Mouse (Mus musculus): ENCODE results near the gene Clrn3.

DNA sequence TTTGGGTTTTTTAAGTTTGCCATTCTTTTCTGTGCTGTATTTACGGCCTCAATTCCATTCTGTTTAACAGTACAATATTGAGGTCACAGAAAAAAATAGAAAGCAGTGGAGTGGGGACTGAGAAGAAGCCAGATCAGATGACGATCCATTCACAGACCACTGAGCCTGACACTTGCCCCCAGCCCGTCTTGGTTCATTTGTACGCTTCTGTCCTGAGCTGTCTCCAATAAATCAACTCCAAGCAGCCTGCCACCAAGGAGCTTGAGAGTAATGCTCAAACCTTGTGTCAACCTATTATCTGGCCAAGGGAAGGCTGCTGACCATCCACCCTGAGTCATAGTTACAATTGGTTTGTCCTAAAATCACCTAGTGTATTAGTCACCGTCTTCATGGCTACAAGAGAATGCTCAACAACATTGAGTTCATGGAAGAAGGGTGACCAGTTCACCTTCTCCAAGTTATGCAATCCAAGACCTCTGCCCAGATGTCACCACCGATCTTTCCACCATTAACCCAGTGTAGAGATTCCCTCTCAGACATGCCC lies 4.0 kb downstream of the Clrn3 start:
- no peak for TF ChIP-seq POLR2A (IDR thresholded peaks at IDR 0.05; ENCODE audit: control insufficient read depth, extremely low read depth, insufficient read depth, low read length, poor library complexity)
- no peak for TF ChIP-seq CTCF (IDR thresholded peaks at IDR 0.05; ENCODE audit: borderline replicate concordance, control insufficient read depth, extremely low read depth, insufficient read depth, low read length, poor library complexity)
